In the genomic region with DNA sequence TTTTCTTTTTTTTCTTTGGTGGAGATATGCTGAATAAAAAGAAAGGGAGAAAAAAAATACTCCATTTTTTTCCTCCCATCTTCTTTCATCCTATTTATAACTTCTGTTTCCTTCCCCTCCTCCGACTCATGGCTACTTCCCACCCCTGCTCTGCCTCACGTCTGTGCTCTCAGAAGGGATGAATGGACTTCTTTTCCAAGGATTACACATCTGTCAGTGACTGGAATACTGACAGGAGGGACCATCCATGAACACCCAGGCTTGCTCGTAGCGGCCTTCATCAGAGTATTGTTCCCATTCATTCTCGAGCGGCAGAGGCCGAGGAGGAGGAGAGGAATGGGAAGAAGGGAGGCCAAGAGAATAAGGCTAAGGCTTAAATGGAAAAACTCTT, we compare ENCODE assay signal across 9 mouse cellular contexts. TPM values are rescaled to one million over a fixed set of nuclear protein-coding genes. Genes with fewer than 3 reads are reported as not detected.
A peak's percentile ranks its signal among the peaks of the same experiment; 100 is the strongest.
DNase-seq lines count a peak whose midpoint lies in the region; ATAC-seq and TF ChIP-seq lines count a peak whose summit lies in the region.
"Had no signal": no experiment of that assay in that cellular context is flagged by ENCODE, and none has a peak within 500 bp of the region (broad histone marks: within the 10 kb centered on the region; RNA-seq: fewer than 3 reads in every experiment).

No protein-coding gene starts in this region.

- H3K27ac ChIP-seq in hindbrain, embryonic 16.5 days (ENCODE audit: low read depth, low read length): peak overlapping the region; percentile 36
- no peak overlapping the region for H3K27ac ChIP-seq in hindbrain, embryonic 11.5 days (ENCODE audit: low read depth, low read length)
- peak overlapping the region; percentile 84 for H3K27ac ChIP-seq in lung, embryonic 16.5 days (ENCODE audit: low read length)
- peak overlapping the region; percentile 72 for H3K27ac ChIP-seq in heart, embryonic 15.5 days

- DNase-seq in hindbrain, embryonic 11.5 days (ENCODE audit: low spot score): no peak
- DNase-seq in lung, postnatal 36 days: no peak
- DNase-seq in brain, embryonic 14.5 days (ENCODE audit: low read depth): peak; percentile 35
- DNase-seq in adrenal gland, adult (ENCODE audit: inconsistent age in 2 of 2, low spot score in 1 of 2): no peak
- no peak for DNase-seq in spleen, postnatal 10 days (ENCODE audit: low spot score in 2 of 2)
- DNase-seq: cerebellum, adult 11-12 months had no signal

- no peaks in the 10 kb centered on the region for H3K36me3 ChIP-seq in hindbrain, embryonic 16.5 days (ENCODE audit: control insufficient read depth, insufficient read depth, low read length)
- no peaks in the 10 kb centered on the region for H3K36me3 ChIP-seq in hindbrain, embryonic 11.5 days (ENCODE audit: control insufficient read depth, insufficient read depth, low read length)
- no peaks in the 10 kb centered on the region for H3K36me3 ChIP-seq in lung, embryonic 16.5 days (ENCODE audit: control insufficient read depth, insufficient read depth, low read length)
- no peaks in the 10 kb centered on the region for H3K36me3 ChIP-seq in heart, embryonic 15.5 days

- H3K9ac ChIP-seq in hindbrain, embryonic 16.5 days (ENCODE audit: low read depth, low read length): no peak overlapping the region
- H3K9ac ChIP-seq in hindbrain, embryonic 11.5 days (ENCODE audit: low read depth, low read length): no peak overlapping the region
- H3K9ac ChIP-seq in lung, embryonic 16.5 days (ENCODE audit: low read length): no peak overlapping the region; the same call in 1 of the 2 replicates
- H3K9ac ChIP-seq in heart, embryonic 15.5 days: no peak overlapping the region

- WGBS in hindbrain, embryonic 16.5 days: 23% methylated on average over 7 of the region's 7 CpGs
- WGBS in hindbrain, embryonic 11.5 days: 26% methylated on average over 7 of the region's 7 CpGs
- 32% methylated on average over 7 of the region's 7 CpGs for WGBS in lung, embryonic 16.5 days
- WGBS in heart, embryonic 15.5 days: 42% methylated on average over 7 of the region's 7 CpGs

- no peak for TF ChIP-seq CTCF in brain, embryonic 14.5 days (IDR thresholded peaks at IDR 0.05; ENCODE audit: borderline replicate concordance, extremely low read depth, insufficient read depth, insufficient read length)

- H3K27me3 ChIP-seq in hindbrain, embryonic 16.5 days (replicated peaks; ENCODE audit: control insufficient read depth, insufficient read depth, low read length): peaks cover 17% of the 10 kb centered on the region
- H3K27me3 ChIP-seq in hindbrain, embryonic 11.5 days (ENCODE audit: control insufficient read depth, insufficient read depth, low read length): peaks cover 13% of the 10 kb centered on the region
- H3K27me3 ChIP-seq in lung, embryonic 16.5 days (ENCODE audit: control insufficient read depth, insufficient read depth, low read depth, low read length): no peaks in the 10 kb centered on the region
- H3K27me3 ChIP-seq in heart, embryonic 15.5 days: no peaks in the 10 kb centered on the region

- no peak for ATAC-seq in hindbrain, embryonic 16.5 days
- no peak for ATAC-seq in hindbrain, embryonic 11.5 days (ENCODE audit: low FRiP score)
- no peak for ATAC-seq in lung, embryonic 16.5 days (ENCODE audit: low read depth)
- ATAC-seq in heart, embryonic 15.5 days (replicated peaks; ENCODE audit: insufficient number of reproducible peaks, insufficient read depth, low FRiP score, low read depth): no peak

- peaks cover 15% of the 10 kb centered on the region for H3K4me1 ChIP-seq in hindbrain, embryonic 16.5 days (ENCODE audit: control insufficient read depth, insufficient read depth, low read depth, low read length)
- H3K4me1 ChIP-seq in hindbrain, embryonic 11.5 days (replicated peaks; ENCODE audit: control insufficient read depth, insufficient read depth, low read length): no peaks in the 10 kb centered on the region; the same call in 1 of the 2 replicates
- H3K4me1 ChIP-seq in lung, embryonic 16.5 days (replicated peaks; ENCODE audit: control insufficient read depth, insufficient read depth, low read length): peaks cover 37% of the 10 kb centered on the region
- peaks cover 37% of the 10 kb centered on the region for H3K4me1 ChIP-seq in heart, embryonic 15.5 days (replicated peaks)

- H3K4me3 ChIP-seq in hindbrain, embryonic 16.5 days (ENCODE audit: low read length): no peak overlapping the region
- no peak overlapping the region for H3K4me3 ChIP-seq in hindbrain, embryonic 11.5 days (ENCODE audit: low read depth, low read length)
- H3K4me3 ChIP-seq in lung, embryonic 16.5 days (ENCODE audit: low read length): no peak overlapping the region
- no peak overlapping the region for H3K4me3 ChIP-seq in heart, embryonic 15.5 days

- H3K4me2 ChIP-seq in hindbrain, embryonic 16.5 days (ENCODE audit: low read length): no peak overlapping the region; the same call in 1 of the 2 replicates
- no peak overlapping the region for H3K4me2 ChIP-seq in hindbrain, embryonic 11.5 days (replicated peaks; ENCODE audit: low read depth, low read length)
- H3K4me2 ChIP-seq in lung, embryonic 16.5 days (ENCODE audit: low read depth, low read length): peak overlapping the region; percentile 26; the same call in 1 of the 2 replicates
- H3K4me2 ChIP-seq in heart, embryonic 15.5 days: no peak overlapping the region; the same call in 1 of the 2 replicates

- no peak for TF ChIP-seq POLR2A in brain, embryonic 14.5 days (IDR thresholded peaks at IDR 0.05; ENCODE audit: borderline replicate concordance, extremely low read depth, insufficient read depth, insufficient read length, poor library complexity, severe bottlenecking)

- no peaks in the 10 kb centered on the region for H3K9me3 ChIP-seq in hindbrain, embryonic 16.5 days (ENCODE audit: control insufficient read depth, low read length)
- H3K9me3 ChIP-seq in hindbrain, embryonic 11.5 days (ENCODE audit: control insufficient read depth, low read length): no peaks in the 10 kb centered on the region
- H3K9me3 ChIP-seq in lung, embryonic 16.5 days (ENCODE audit: control insufficient read depth, low read length): no peaks in the 10 kb centered on the region
- H3K9me3 ChIP-seq in heart, embryonic 15.5 days (replicated peaks): no peaks in the 10 kb centered on the region

RNA-seq across cellular contexts. Expression of a gene that starts 31.5 kb away (rescaled TPM):
- polyA plus RNA-seq in hindbrain, embryonic 16.5 days (2015; fragmentation: Nextera tagmentation; extraction: Ambion mirVana): 15.6 and 22.5 TPM in 2 replicates
- 24.3 and 25.2 TPM in 2 replicates for polyA plus RNA-seq in hindbrain, embryonic 11.5 days (2014; fragmentation: Nextera tagmentation; extraction: Ambion mirVana)
- polyA plus RNA-seq in lung, embryonic 16.5 days (2015; fragmentation: Nextera tagmentation; extraction: Ambion mirVana): 108 and 115 TPM in 2 replicates
- polyA plus RNA-seq in brain, embryonic 14.5 days (2012; rRNA removed): 10.6 and 15.8 TPM in 2 replicates
- 46.3 and 54.9 TPM in 2 replicates for polyA plus RNA-seq in heart, embryonic 15.5 days (2015; fragmentation: Nextera tagmentation; extraction: Ambion mirVana)
